Mouse (Mus musculus) embryo, embryonic 10.5 days (tissue): Measurements from ENCODE around the gene Tet2.

Source experiments
- DNase-seq: peaks from one replicate; pipeline ENCODE4 v3.0.0-alpha.2; 2015; ENCODE audit warnings: low spot score

The Tet2 gene

GRCm38 (mm10) chr3:133436919-133437320 is 108.0 kb downstream of the Tet2 start:
- DNase-seq: no peak

- no peak for DNase-seq
Measured at GRCm38 (mm10) chr3:133436279-133436860, 108.6 kb downstream of the Tet2 start.

- no peak for DNase-seq
Measured at GRCm38 (mm10) chr3:133435774-133436148, 109.2 kb downstream of the Tet2 start.

- no peak for DNase-seq
Measured at GRCm38 (mm10) chr3:133435141-133435773, 109.7 kb downstream of the Tet2 start.

GRCm38 (mm10) chr3:133429394-133430173 is 115.4 kb downstream of the Tet2 start:
- no peak for DNase-seq

- DNase-seq: no peak
Measured at GRCm38 (mm10) chr3:133428003-133428402, 116.9 kb downstream of the Tet2 start.

GRCm38 (mm10) chr3:133423073-133423472 is 121.9 kb downstream of the Tet2 start:
- no peak for DNase-seq

GRCm38 (mm10) chr3:133414747-133415146 is 130.2 kb downstream of the Tet2 start:
- no peak for DNase-seq
